Mouse (Mus musculus) left cerebral cortex, adult 2 months (tissue): ENCODE results near the gene Cyp2c29. TPM values are rescaled to one million over a fixed set of nuclear protein-coding genes. Genes with fewer than 3 reads are reported as not detected.
"Not testable (repeated sequence)": the region's sequence is repeated elsewhere in the genome, so short reads cannot be mapped to it uniquely, and the experiment has no call there.

Source experiments
- DNase-seq, 2 experiments: peaks; one replicate each; pipeline ENCODE4 v3.0.0; 2021 to 2022; ENCODE audit warnings: low spot score in 2 of 2, mixed read lengths in 1 of 2; ENCODE audit errors: extremely low spot score in 1 of 2
- H3K27ac ChIP-seq: fragments of 200-600 bp; 2 replicates; pipeline ENCODE4 v1.8.1; 2022
- H3K4me3 ChIP-seq: fragments of 200-600 bp; 2 replicates; pipeline ENCODE4 v1.8.1; 2022
- CTCF ChIP-seq: fragments of 200-600 bp; IDR thresholded peaks from 2 replicates; pipeline ENCODE4 v1.8.1; 2022; ENCODE audit warnings: antibody characterized with exemption, mild to moderate bottlenecking, moderate library complexity
- intact Hi-C: fragments of 180-260 bp; cut with DNase I; formaldehyde crosslinking; loops from one replicate; pipeline ENCODE4 v1.15.1; 2025
- long read RNA-seq, 2 experiments: library from polyadenylated mRNA; stranded (forward); transcript quantifications; one replicate each; pipeline ENCODE4 v2.0.0; 2021; ENCODE audit warnings: borderline mapping rate in 2 of 2
- total RNA-seq, 2 experiments: library from RNA; stranded (reverse); gene quantifications; 2 replicates each; pipeline ENCODE4 v1.2.3; 2021

Gene Cyp2c29
- total RNA-seq: not detected
- long read RNA-seq, experiment 1: 0 reads
- long read RNA-seq, experiment 2: 0 reads

DNA sequence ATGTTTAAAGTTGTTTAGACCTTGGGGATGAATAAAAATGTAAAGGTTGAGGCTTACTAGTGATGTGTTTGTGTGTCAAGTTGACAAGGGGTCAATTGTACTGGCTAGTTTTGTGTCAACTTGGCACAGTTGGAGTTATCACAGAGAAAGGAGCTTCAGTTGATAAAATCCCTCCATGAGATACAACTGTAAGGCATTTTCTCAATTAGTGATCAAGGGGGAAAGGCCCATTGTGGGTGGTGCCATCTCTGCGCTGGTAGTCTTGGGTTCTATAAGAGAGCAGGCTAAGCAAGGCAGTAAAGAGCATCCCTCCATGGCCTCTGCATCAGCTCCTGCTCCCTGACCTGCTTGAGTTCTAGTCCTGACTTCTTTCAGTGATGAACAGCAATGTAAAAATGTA lies at the start of gene Cyp2c29:
Cyp2c29 (plus strand) TSS at position 301 of the 400 bp plus-strand sequence.
- DNase-seq, intact Hi-C loops, H3K4me3 ChIP-seq, H3K27ac ChIP-seq: not testable (repeated sequence)

GRCm38 (mm10) chr19:39267036-39267435 lies 2.2 kb upstream of the Cyp2c29 start:
- intact Hi-C loops, H3K27ac ChIP-seq, DNase-seq, H3K4me3 ChIP-seq: not testable (repeated sequence)

DNA sequence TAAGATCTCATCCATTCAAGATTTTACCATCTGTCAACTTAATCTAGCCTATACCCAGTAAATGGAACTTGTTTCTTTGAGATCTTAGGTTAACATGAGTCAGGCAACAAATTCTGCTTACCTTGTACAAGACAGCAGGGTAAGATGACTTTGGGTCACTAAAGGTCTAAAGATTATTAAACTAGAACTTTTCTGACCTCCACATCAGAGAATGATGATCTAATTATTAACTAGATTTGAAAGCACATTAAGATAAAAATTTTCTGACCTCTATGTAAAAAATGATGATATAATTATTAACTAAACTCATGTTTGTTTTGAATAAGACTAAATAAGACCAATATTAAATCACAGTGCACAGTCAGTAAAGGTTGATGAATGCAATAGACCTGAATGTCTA lies 13.6 kb downstream of the Cyp2c29 start:
- no peak for DNase-seq
- intact Hi-C loops: no loop called here
- no peak for TF ChIP-seq CTCF
- no peak overlapping the region for H3K27ac ChIP-seq
- H3K4me3 ChIP-seq: no peak overlapping the region

- Histone ChIP-seq H3K27ac (no peak overlapping the region), H3K4me3 (no peak overlapping the region)
- DNase-seq: no peak
- intact Hi-C loops: no loop called here
- TF ChIP-seq CTCF: no peak
Measured at GRCm38 (mm10) chr19:39285637-39286036, 16.4 kb downstream of the Cyp2c29 start.

DNA sequence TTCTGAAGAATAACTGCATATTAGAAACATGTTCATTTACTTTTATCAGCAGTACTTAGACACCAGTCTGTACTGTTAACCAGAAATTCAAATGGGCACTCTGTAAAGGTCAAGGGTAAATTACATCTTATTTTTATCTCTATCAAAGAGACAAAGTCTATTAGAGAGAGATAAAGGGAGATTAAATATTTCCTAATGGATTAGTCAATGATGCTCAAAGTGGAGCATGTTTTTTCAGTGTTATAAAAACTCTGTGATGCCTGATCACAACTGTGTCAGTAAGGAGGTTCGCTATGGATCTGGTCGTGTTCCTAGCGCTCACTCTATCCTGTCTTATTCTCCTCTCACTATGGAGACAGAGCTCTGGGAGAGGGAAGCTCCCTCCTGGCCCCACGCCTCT lies 17.6 kb downstream of the Cyp2c29 start:
- intact Hi-C loops: no loop called here
- H3K27ac ChIP-seq: no peak overlapping the region
- no peak for TF ChIP-seq CTCF
- DNase-seq: no peak
- H3K4me3 ChIP-seq: no peak overlapping the region

DNA sequence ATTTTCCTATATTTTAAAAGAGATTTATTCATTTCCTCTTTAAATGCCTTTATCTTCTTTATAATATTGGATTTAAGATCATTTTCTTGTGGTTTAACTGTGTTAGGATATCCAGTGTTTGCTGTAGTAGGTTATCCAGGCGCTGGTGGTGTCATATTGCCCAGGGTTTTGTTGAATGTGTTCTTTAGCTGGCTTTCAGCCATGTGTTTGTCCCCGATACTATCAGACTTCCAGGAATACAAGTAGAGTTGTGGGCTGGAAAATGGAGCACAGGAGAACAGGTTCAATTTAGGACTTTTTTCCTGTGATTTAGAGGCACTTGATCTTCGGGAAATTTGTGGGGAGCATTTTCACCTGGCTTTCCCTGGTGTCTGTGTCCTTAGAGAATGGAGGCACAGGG lies 19.8 kb downstream of the Cyp2c29 start:
- TF ChIP-seq CTCF: no peak
- DNase-seq: no peak
- Histone ChIP-seq H3K27ac (no peak overlapping the region), H3K4me3 (no peak overlapping the region)
- intact Hi-C loops: no loop called here

Other genes with a start within 250 kb of the Cyp2c29 start
- gene Cyp2c65, start 208.4 kb upstream of the Cyp2c29 start, total RNA-seq: under 1 TPM in 1 of 2 experiments, not detected in 1; 0.35 TPM
- not detected for gene Cyp2c66, start 155.5 kb upstream of the Cyp2c29 start, total RNA-seq
- not detected for gene Cyp2c38, start 193.7 kb downstream of the Cyp2c29 start, total RNA-seq
- not detected for gene Cyp2c39, start 241.5 kb downstream of the Cyp2c29 start, total RNA-seq